Mouse (Mus musculus) liver, adult 2 months (tissue): ENCODE measurements around the gene Timm8a2. TPM values are rescaled to one million over a fixed set of nuclear protein-coding genes. Genes with fewer than 3 reads are reported as not detected.

Experiments
- DNase-seq: peaks from one replicate; pipeline ENCODE4 v3.0.0-alpha.2; 2011; ENCODE audit warnings: low read depth, low spot score; ENCODE audit errors: extremely low read depth
- H3K27ac ChIP-seq: fragments of 200-500 bp; replicated peaks from 2 replicates; pipeline ENCODE4 v1.5.1; 2012; ENCODE audit warnings: low read depth, mild to moderate bottlenecking, control low read depth, inconsistent platforms, low read length; ENCODE audit not compliant: insufficient read depth
- H3K27me3 ChIP-seq: fragments of 200-500 bp; 2 replicates; pipeline ENCODE4 v1.6.1; 2012; ENCODE audit warnings: mild to moderate bottlenecking, moderate library complexity, low read length, inconsistent platforms; ENCODE audit not compliant: control insufficient read depth, insufficient read depth
- H3K36me3 ChIP-seq: fragments of 200-500 bp; 2 replicates; pipeline ENCODE4 v1.6.1; 2012; ENCODE audit warnings: low read length, inconsistent platforms; ENCODE audit not compliant: control insufficient read depth, insufficient read depth
- H3K4me1 ChIP-seq: fragments of 200-500 bp; 2 replicates; pipeline ENCODE4 v1.6.1; 2011; ENCODE audit warnings: low read length; ENCODE audit not compliant: control insufficient read depth, insufficient read depth
- H3K4me3 ChIP-seq: fragments of 200-500 bp; 2 replicates; pipeline ENCODE4 v1.5.1; 2011; ENCODE audit warnings: low read depth, mild to moderate bottlenecking, control low read depth, low read length, moderate library complexity; ENCODE audit not compliant: insufficient read depth
- H3K79me2 ChIP-seq: fragments of 200-500 bp; 2 replicates; pipeline ENCODE4 v1.6.1; 2012; ENCODE audit warnings: inconsistent platforms, mild to moderate bottlenecking, low read length, moderate library complexity; ENCODE audit not compliant: control insufficient read depth, insufficient read depth
- H3K9ac ChIP-seq: fragments of 200-500 bp; 2 replicates; pipeline ENCODE4 v1.6.1; 2012; ENCODE audit warnings: low read depth, mild to moderate bottlenecking, control low read depth, inconsistent platforms, low read length
- CTCF ChIP-seq: fragments of 200-500 bp; IDR thresholded peaks from 2 replicates; pipeline ENCODE4 v1.5.1; 2011; ENCODE audit warnings: low read depth, low read length, control low read depth
- POLR2A ChIP-seq: fragments of 200-500 bp; IDR thresholded peaks from 2 replicates; pipeline ENCODE4 v1.6.1; 2011; ENCODE audit warnings: low read length, control low read depth; ENCODE audit not compliant: insufficient read depth; ENCODE audit errors: extremely low read depth
- WGBS: fragments of 180-500 bp; shearing (Covaris S2); methylation state at CpG from one replicate; pipeline ENCODE4 v1.1.7; 2018; 5-methylcytosine and 5-hydroxymethylcytosine counted together
- polyA plus RNA-seq: library from polyadenylated mRNA; depleted of rRNA; stranded (reverse); fragments of >200 nt; gene quantifications from 2 replicates; pipeline ENCODE4 v1.2.3, GENCODE M21; 2012; rRNA removed
- total RNA-seq: library from RNA; depleted of rRNA; stranded (reverse); fragments of >200 nt; gene quantifications from 2 replicates; pipeline ENCODE4 v1.2.3, GENCODE M21; 2014; rRNA removed

The Timm8a2 gene
- total and polyA plus RNA-seq, 2 experiments, result not detected

DNA sequence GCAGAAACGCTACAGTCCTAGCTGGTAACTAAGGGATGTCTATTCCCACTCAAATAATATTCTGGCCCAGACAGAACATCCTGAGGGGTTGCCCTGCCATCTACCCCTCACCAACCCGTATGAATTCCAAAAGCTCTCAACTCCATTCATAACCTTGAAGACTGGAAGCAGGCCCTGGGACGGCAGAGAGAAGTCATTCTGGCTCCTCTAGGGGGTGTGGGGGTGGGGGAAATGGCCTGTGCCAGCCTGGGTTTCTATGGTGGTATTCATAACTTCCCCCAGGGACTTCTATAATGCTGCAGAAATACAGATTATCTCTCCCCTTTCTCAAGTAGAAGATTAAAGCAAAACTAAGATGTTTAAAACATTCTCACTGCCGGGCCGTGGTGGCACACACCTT lies 45.4 kb downstream of the Timm8a2 start:
- Histone ChIP-seq H3K4me3 (no peak overlapping the region), H3K36me3 (no peaks in the 10 kb centered on the region), H3K9ac (no peak overlapping the region), H3K27ac (no peak overlapping the region), H3K27me3 (no peaks in the 10 kb centered on the region), H3K79me2 (no peaks in the 10 kb centered on the region), H3K4me1 (no peaks in the 10 kb centered on the region; the same call in none of the 2 replicates)
- TF ChIP-seq CTCF (no peak), POLR2A (no peak)
- no peak for DNase-seq
- WGBS, result 83% methylated on average over 5 of the region's 5 CpGs

DNA sequence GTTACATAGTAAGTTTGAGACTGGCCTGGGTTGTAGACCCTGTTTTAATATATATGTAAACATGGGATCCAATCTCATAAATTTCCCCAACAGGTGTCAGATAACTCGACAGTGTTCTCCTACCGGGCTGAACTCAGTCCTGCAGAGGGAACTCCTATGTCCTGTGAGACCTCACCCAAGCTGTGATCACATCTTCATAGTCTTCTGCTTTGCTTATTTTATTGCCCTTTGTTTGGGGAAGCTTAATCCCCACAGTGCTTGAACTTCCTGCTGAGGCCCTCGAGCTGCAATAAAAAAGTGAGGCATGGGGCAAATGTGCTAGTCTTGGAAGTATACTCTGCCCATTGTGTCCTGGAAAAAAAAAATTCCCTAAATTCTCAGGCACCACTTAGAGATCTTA lies 46.8 kb downstream of the Timm8a2 start:
- 65% methylated on average over 3 of the region's 3 CpGs for WGBS
- Histone ChIP-seq H3K36me3 (no peaks in the 10 kb centered on the region), H3K4me3 (no peak overlapping the region), H3K9ac (no peak overlapping the region), H3K27ac (no peak overlapping the region), H3K79me2 (no peaks in the 10 kb centered on the region), H3K4me1 (no peaks in the 10 kb centered on the region; the same call in none of the 2 replicates), H3K27me3 (no peaks in the 10 kb centered on the region)
- no peak for DNase-seq
- no peak for TF ChIP-seq POLR2A
- TF ChIP-seq CTCF, result no peak

- no peak overlapping the region for H3K9ac ChIP-seq
- no peak for TF ChIP-seq POLR2A
- no peaks in the 10 kb centered on the region; the same call in none of the 2 replicates for H3K4me1 ChIP-seq
- no peak overlapping the region for H3K4me3 ChIP-seq
- H3K27ac ChIP-seq, result no peak overlapping the region
- no peaks in the 10 kb centered on the region for H3K36me3 ChIP-seq
- no peaks in the 10 kb centered on the region for H3K79me2 ChIP-seq
- DNase-seq, result no peak
- no peaks in the 10 kb centered on the region for H3K27me3 ChIP-seq
- WGBS, result 82% methylated on average over 7 of the region's 7 CpGs
Observed at GRCm38 (mm10) chr14:122083499-122083898, 49.0 kb downstream of the Timm8a2 start.

DNA sequence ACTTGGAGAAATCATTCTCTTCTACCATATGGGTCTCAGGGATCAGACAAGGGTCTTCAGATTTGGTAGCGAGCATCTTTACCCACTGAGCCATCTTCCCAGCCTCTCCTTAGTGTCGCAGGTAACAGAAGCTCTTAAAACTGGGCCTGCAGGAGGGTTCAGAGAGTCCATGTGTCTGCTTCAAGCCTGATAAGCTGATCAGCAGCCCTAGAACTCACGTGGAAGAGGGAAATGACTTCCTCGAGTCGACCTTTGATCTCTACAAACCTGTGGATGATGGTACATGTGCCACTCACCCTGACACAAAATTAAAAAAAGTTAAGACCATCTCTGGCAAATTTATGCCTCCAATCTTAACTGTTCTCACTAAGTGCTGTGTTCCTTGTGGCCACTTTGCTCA lies 53.5 kb downstream of the Timm8a2 start:
- DNase-seq, result no peak
- Histone ChIP-seq H3K27me3 (no peaks in the 10 kb centered on the region), H3K4me3 (no peak overlapping the region), H3K79me2 (no peaks in the 10 kb centered on the region), H3K9ac (no peak overlapping the region), H3K36me3 (no peaks in the 10 kb centered on the region), H3K27ac (no peak overlapping the region), H3K4me1 (no peaks in the 10 kb centered on the region; the same call in 1 of the 2 replicates)
- 76% methylated on average over 5 of the region's 5 CpGs for WGBS
- no peak for TF ChIP-seq CTCF
- TF ChIP-seq POLR2A, result no peak

Other genes starting within 250 kb of the Timm8a2 start
- 11.4 and 12.1 TPM in 2 replicates for gene Dock9, start 236.8 kb upstream of the Timm8a2 start, total RNA-seq
- gene Dock9, start 236.8 kb upstream of the Timm8a2 start, polyA plus RNA-seq, result 2.8 and 3.8 TPM in 2 replicates
- 20.3 and 25.8 TPM in 2 replicates for gene Ubac2, start 156.1 kb upstream of the Timm8a2 start, total RNA-seq
- gene Ubac2, start 156.1 kb upstream of the Timm8a2 start, polyA plus RNA-seq, result 43.5 and 49.4 TPM in 2 replicates
- 0.34 and 0.37 TPM in 2 replicates for gene Gpr18, start 118.9 kb upstream of the Timm8a2 start, total RNA-seq
- 0.26 and 0.93 TPM in 2 replicates for gene Gpr18, start 118.9 kb upstream of the Timm8a2 start, polyA plus RNA-seq
- gene Gpr183, start 69.5 kb upstream of the Timm8a2 start, total RNA-seq, result 0.37 and 0.67 TPM in 2 replicates
- gene Gpr183, start 69.5 kb upstream of the Timm8a2 start, polyA plus RNA-seq, result 0.17 and 0.26 TPM in 2 replicates
- gene Tm9sf2, start 72.4 kb downstream of the Timm8a2 start, total RNA-seq, result 157 and 174 TPM in 2 replicates
- gene Tm9sf2, start 72.4 kb downstream of the Timm8a2 start, polyA plus RNA-seq, result 132 and 152 TPM in 2 replicates
- 23.4 TPM in 2 replicates for gene Clybl, start 147.0 kb downstream of the Timm8a2 start, total RNA-seq
- gene Clybl, start 147.0 kb downstream of the Timm8a2 start, polyA plus RNA-seq, result 15.3 and 15.4 TPM in 2 replicates